Mouse (Mus musculus) c-Kit-positive CD71-positive TER-119-positive erythroid progenitor cells, embryonic 14.5 days (primary cell): ENCODE results near the gene Pcnp.

ENCODE experiments used
- DNase-seq: peaks from one replicate; pipeline ENCODE4 v3.0.0-alpha.2; 2013; ENCODE audit warnings: low spot score

The Pcnp gene

GRCm38 (mm10) chr16:56036501-56036900 lies 7.0 kb upstream of the Pcnp start:
- DNase-seq, result no peak

GRCm38 (mm10) chr16:56034566-56034965 lies 5.0 kb upstream of the Pcnp start:
- no peak for DNase-seq

DNA sequence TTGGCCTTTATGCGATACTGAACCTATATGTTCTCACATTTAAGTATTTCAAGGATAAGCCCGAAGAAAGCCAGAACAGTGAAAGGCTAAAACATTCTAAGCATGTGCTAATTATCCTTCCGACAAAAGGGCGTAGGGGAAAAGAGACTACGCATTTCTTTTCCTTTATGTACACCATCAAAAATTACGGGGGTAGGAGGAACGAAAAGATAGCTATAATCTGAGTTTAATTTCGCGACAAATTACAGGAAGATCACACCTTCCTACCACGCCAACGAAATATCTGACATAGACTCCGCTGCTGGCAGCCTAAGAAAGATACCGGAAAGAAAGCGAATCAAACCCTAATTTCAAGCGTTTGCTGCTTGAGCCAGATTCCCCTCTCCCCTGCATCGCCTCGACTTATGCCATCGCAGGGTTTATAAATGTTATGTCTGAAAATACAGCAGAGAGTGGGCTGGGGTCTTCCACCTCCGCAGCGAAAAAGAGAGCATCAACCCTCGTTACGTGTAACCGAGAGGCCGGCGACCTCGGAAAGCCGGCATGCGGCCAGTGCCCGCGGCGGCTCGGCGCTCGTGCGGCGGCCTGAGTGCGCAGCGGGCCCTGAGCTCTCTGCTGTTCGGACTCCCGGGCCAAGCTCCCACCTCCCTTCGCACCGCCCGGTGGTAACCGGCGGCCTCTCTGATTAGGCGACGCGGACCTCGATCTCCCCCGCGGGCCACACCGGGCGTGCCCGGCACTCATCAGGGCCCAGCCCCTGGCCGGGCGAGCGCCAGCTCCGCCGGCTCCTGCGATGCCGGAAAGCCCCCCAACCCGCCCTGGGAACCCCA lies 602 bp downstream of the Pcnp start:
- peak; percentile 58 for DNase-seq

DNA sequence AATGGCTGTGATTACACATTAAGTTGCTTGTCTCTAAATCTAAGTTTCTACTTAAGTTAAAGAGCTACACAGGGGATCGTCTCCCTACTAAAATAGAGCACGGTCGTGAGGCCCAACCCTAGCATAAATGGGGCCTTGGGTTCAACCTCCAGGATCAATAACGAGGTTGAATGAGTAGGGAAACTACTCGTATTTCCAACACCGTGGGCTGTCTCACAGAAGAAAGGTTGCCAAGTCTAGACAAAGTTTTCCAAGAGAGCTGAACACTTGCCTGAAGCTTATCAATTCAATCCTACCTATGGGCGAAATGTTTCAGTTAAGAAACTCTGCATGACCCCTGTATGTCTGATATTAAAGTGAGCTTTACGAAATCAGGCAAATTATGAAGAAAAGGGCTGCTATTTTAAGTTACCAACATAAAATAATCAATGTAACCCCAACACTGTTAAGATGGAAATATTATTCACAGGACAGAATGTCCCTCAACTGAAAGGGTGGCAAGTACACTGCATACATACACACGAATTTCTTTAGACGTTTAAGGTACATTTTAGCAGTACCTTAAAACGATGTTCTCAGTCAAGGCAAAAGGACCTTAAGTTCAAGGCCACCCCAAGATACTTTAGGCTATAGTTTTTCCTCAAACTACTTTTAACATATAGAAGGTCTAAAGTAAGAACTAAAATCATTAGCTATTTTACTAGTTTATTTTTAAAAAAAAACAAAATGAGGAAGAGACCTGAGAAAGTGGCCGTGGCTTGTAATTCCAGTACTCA lies 1.5 kb downstream of the Pcnp start:
- DNase-seq, result no peak

- no peak for DNase-seq
These were observed 9.9 kb downstream of the Pcnp start for GRCm38 (mm10) chr16:56019660-56020059.

GRCm38 (mm10) chr16:56014076-56014475 lies 15.5 kb downstream of the Pcnp start:
- no peak for DNase-seq

DNA sequence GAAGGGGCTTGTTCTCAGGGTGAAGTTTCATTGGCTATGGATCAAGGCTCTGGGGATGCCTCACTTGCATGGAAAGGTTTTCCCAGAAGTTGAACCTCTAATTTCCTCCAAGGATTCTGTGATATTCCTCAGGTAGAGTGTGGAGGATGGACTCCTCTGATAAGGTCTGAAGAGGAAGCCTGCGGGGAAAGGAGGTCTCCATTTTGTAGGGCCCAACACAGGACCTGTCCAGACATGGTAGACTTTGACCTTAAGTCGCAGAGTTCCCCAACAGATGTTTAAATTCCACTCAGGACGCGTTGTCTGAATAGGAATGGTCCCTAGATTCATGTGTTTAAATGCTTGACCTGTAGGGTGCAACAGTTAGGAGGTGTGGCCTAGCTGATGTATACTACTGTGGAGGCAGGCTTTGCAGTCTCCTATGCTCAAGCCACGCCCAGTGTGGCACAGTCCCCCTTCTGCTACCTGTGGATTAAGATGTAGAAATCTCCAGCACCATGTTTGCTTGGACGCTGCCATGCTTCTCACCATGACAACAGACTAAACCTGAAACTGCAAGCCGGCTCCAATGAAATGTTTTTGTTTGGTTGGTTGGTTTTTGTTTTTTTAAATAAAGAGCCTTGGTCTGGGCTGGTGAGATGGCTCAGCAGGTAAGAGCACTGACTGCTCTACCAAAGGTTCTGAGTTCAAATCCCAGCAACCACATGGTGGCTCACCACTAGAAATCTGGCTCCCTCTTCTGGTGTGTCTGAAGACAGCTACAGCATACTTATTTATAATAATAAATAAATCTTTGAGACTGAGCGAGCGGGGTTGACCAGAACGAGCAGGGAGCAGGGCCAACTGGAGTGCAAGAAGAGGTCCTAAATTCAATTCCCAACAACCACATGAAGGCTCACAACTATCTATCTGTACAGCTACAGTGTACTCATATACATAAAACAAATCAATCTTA lies 16.5 kb downstream of the Pcnp start:
- DNase-seq, result no peak

DNA sequence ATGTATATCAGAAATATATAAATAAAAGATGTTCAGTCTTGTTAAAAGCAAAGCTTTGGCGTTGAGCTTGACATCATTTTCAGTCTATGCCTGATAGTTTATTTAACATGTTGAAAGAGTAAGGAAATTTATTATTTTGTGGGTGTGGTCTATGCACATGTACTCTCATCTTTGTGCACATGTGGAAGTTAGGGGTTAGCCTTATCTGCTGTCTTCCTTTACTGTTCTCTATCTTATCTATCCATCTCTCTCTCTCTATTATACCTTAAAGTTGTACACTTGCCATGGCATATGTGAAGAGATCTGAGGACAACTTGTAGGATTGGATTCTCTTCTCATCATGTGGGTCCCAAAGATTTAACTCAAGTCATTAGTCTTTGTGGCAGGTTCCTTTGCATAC lies 20.7 kb downstream of the Pcnp start:
- no peak for DNase-seq

GRCm38 (mm10) chr16:56006798-56007197 lies 22.7 kb downstream of the Pcnp start:
- no peak for DNase-seq

- no peak for DNase-seq
These were observed 35.3 kb downstream of the Pcnp start for GRCm38 (mm10) chr16:55994235-55994634.

DNA sequence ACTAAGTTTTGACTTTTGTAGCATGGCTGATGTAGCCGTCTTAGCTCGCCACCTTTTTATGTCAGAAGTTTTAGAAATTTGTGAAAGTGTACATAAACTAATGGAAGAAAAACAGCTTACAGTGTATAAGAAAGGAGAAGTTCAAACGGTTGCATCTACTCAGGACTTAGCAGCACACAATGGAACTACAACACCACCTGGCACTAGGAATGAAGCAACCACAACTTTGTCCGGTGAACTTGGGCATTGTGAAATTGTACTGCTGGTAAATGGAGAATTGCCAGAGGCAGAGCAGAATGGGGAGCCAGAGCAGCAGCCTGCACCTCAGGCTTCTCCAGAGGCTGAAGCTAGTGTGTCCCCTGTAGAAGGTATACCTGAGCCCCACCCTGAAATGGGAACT lies 39.2 kb downstream of the Pcnp start:
- DNase-seq, result no peak

- no peak for DNase-seq
These were observed 43.5 kb downstream of the Pcnp start for GRCm38 (mm10) chr16:55986001-55986400.

DNA sequence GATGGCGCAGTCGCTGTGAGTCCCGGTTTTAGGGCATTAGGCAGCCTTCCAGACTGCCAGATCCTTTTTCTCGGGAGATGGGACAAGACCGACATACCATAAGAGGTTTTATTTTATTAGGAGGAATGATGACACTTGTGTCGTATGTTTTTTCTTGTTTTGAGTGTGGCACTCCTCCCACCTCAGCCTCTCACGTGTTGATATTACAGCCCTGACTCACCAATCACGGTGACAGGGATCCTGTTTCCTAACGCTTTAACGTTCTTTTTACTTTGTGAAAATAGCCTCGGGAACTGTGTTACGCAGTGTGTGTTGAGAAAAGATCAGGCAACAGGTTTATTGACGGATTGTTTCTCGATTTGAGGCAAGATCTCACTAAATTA lies 54.6 kb downstream of the Pcnp start:
- DNase-seq, result peak; percentile 42

DNA sequence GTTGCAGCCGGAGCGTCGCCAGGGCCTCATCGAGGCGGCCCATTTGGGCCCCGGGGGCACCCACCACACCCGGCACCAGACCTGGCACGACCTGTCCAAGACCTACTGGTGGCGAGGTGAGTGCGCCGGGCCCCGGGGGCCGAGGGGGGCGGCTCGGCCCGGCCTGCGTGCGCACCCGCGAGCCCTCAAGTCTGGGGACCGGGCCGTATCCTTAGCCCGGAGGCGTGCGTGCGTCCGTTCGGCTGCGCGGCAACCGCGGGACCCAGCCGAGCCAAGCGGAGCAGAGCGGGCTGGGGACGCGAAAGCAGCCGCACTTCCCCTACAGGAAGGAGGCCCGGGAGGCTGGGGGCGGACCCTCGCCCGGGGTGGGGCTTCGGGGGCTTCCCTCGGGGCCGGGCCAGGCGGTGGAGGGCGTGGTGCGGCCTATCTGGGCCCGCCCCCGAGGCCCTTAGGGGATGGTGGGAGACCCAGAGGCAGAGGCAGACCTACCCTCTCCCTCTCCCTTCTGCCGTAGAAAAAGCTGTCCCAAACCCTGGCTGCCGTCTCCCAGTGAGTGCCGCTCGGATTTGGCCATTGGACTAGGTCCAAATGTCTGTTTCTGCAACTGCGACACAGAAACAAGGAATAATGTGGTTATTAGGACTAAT lies 55.2 kb downstream of the Pcnp start:
- DNase-seq, result peak; percentile 72

GRCm38 (mm10) chr16:55973431-55974255 lies 55.9 kb downstream of the Pcnp start, which contains the start of gene Zbtb11:
Gene Zbtb11, plus strand, starts transcription at chr16:55973883.
- peak; percentile 98 for DNase-seq

DNA sequence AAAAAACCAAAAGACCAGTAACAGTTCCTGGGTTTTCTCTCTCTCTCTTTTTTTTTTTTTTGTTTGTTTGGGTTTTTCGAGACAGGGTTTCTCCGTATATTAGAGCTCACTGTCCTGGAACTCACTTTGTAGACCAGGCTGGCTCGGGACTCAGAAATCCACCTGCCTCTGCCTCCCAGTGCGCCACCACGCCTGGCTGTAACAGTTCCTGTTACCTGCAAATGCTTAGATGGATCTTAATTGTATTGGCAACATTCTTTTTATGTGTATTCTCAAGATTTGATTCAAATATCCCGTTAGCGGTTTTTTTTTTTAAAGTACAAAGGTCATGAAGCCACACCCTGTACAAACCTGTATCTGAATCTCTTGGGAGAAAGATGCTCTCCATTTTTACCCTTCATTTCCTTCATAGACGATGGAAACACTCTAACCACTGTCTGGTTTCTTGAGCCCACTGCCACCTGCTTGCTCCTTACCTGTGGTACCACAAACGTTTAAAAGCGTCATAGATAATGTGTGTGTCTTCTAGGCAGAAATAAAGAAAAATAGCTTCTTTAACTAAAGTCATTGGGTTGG lies 56.8 kb downstream of the Pcnp start:
- DNase-seq, result no peak

DNA sequence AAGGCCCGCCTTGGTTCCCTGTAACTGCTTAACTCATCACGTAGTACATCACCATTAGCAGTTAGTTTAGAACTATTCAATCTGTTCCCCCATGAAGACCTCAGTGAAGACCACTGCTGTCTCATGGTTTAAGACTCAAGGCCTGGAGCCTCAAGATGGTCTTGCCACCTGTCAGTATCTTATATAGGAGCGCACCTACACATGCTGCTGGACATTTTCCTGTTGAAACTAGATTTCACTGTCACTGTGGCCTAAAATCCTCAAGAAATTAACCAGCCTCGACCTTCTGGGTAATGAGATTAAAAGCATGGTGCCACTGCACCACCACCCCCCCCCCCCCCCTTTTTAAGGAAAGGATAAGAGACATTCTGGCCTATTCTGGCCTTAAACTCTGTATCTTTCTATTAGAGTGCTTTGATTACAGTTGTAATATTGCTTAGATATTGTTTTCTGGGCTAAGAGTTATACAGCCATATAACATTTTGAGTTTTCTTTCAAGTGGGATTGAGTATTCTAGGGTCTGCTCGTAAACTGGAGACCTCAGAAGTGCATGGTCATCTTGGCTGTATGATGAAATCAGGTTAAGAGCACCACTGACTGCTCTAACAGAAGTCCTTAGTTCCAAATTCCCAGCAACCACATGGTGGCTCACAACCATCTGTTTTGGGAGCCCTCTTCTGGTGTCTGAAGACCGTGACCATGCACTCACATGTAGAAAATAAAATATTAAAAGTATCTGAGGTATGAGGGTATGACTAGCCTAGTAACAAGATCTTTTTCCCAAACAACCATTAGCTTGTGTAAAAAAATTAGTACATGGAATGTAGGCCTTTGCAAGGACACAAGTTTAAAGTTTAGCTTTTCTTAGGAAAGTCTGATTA lies 57.6 kb downstream of the Pcnp start:
- no peak for DNase-seq

DNA sequence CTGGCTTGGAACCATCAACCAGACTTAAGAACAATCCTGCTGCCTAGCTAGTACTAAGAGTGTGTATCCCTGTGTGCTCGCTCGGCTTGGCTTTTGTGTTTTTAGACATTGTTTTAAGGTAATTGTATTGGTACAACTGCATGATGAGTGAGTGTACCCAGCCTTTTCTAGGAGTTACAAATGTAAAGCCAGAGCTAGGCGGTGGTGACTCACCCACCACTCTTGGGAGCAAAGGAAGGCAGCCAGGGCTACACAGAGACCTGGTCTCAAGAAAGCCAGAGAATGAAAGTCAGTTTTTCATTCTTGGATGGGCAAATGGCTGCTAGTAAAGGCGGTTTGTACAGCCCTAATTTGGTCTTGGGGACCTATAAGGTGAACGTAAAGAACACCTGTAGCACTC lies 59.1 kb downstream of the Pcnp start:
- DNase-seq, result no peak

DNA sequence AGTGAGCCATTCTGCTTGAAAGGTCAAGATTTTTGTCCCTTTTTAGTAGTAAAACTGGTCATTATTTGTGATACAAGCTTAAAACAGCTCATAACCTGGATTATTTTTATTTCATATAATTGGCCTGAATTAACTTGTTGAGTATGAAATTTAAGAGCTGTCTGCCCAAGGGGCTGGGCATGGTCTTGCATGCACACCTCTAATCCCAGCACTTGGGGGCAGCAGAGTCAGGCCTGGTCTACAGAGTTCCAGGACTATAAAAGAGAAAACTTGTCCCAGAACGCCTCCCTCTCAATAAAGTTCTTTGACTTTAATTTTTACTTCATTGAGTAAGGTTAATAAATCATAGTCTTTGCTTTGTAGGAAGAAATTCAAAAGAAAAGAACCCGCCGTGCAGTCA lies 60.4 kb downstream of the Pcnp start:
- peak; percentile 47 for DNase-seq
